Mouse (Mus musculus) forebrain, embryonic 13.5 days (tissue): ENCODE data around the gene Adgrf1. TPM values are rescaled to one million over a fixed set of nuclear protein-coding genes. Genes with fewer than 3 reads are reported as not detected.

ENCODE experiments used
- ATAC-seq: fragments of 200-750 bp; cut with Nextera tagmentation; 2 replicates; pipeline ENCODE4 v1.8.0; 2017
- H3K27ac ChIP-seq: fragments of 300-500 bp; sonication (generic); 2 replicates; pipeline ENCODE4 v1.5.1; 2015; ENCODE audit warnings: inconsistent platforms, mild to moderate bottlenecking, moderate library complexity
- H3K27me3 ChIP-seq: fragments of 300-500 bp; sonication (generic); 2 replicates; pipeline ENCODE4 v1.6.1; 2015; ENCODE audit warnings: mild to moderate bottlenecking, inconsistent platforms
- H3K36me3 ChIP-seq: fragments of 300-500 bp; sonication (generic); 2 replicates; pipeline ENCODE4 v1.6.1; 2015; ENCODE audit warnings: mild to moderate bottlenecking, inconsistent platforms; ENCODE audit not compliant: poor library complexity, severe bottlenecking
- H3K4me1 ChIP-seq: fragments of 300-500 bp; sonication (generic); 2 replicates; pipeline ENCODE4 v1.6.1; 2015; ENCODE audit warnings: inconsistent platforms
- H3K4me2 ChIP-seq: fragments of 300-500 bp; sonication (generic); 2 replicates; pipeline ENCODE4 v1.6.1; 2015; ENCODE audit warnings: inconsistent platforms, mild to moderate bottlenecking, moderate library complexity
- H3K4me3 ChIP-seq: fragments of 300-500 bp; sonication (generic); 2 replicates; pipeline ENCODE4 v1.5.1; 2015; ENCODE audit warnings: mild to moderate bottlenecking, inconsistent platforms
- H3K9ac ChIP-seq: fragments of 300-500 bp; sonication (generic); 2 replicates; pipeline ENCODE4 v1.6.1; 2015; ENCODE audit warnings: mild to moderate bottlenecking, inconsistent platforms
- H3K9me3 ChIP-seq: fragments of 300-500 bp; sonication (generic); replicated peaks from 2 replicates; pipeline ENCODE4 v1.6.1; 2016; ENCODE audit warnings: inconsistent platforms
- WGBS: fragments of 180-500 bp; shearing (Covaris S2); methylation state at CpG from one replicate; pipeline ENCODE4 v1.1.7; 2015; 5-methylcytosine and 5-hydroxymethylcytosine counted together
- polyA plus RNA-seq: library from polyadenylated mRNA; unstranded; fragments of >200 nt; fragmentation: Nextera tagmentation; extraction: Ambion mirVana; gene quantifications from 2 replicates; pipeline ENCODE4 v1.2.1, GENCODE M21; 2015

Adgrf1 gene
- polyA plus RNA-seq, 1 experiment from 2014 or later = not detected

GRCm38 (mm10) chr17:43368171-43368576 is 98.0 kb downstream of the Adgrf1 start:
- H3K36me3 ChIP-seq = no peaks in the 10 kb centered on the region
- no peaks in the 10 kb centered on the region for H3K4me1 ChIP-seq
- no peak overlapping the region for H3K4me2 ChIP-seq
- H3K4me3 ChIP-seq = no peak overlapping the region
- H3K27me3 ChIP-seq = no peaks in the 10 kb centered on the region
- H3K9ac ChIP-seq = no peak overlapping the region
- no peak overlapping the region for H3K27ac ChIP-seq
- no peaks in the 10 kb centered on the region for H3K9me3 ChIP-seq
- WGBS = 64% methylated on average over 5 of the region's 5 CpGs
- ATAC-seq = no peak

- Histone ChIP-seq H3K36me3 (no peaks in the 10 kb centered on the region), H3K9me3 (no peaks in the 10 kb centered on the region), H3K27me3 (no peaks in the 10 kb centered on the region), H3K4me1 (no peaks in the 10 kb centered on the region), H3K4me2 (no peak overlapping the region), H3K4me3 (no peak overlapping the region), H3K9ac (no peak overlapping the region), H3K27ac (no peak overlapping the region)
- WGBS = 64% methylated on average over 4 of the region's 4 CpGs
- ATAC-seq = no peak
These were observed 102.5 kb downstream of the Adgrf1 start for GRCm38 (mm10) chr17:43372604-43373003.

- Histone ChIP-seq H3K4me3 (no peak overlapping the region), H3K9ac (no peak overlapping the region), H3K9me3 (no peaks in the 10 kb centered on the region), H3K4me1 (no peaks in the 10 kb centered on the region), H3K27me3 (no peaks in the 10 kb centered on the region), H3K27ac (no peak overlapping the region), H3K4me2 (no peak overlapping the region), H3K36me3 (no peaks in the 10 kb centered on the region)
- no peak for ATAC-seq
- 55% methylated on average over 4 of the region's 4 CpGs for WGBS
These were observed 103.9 kb downstream of the Adgrf1 start for GRCm38 (mm10) chr17:43374020-43374419.

Other genes with a start within 250 kb of the Adgrf1 start
- 5.5 and 6.6 TPM in 2 replicates for gene Adgrf5, start 90.1 kb downstream of the Adgrf1 start, polyA plus RNA-seq
- 0.05 TPM in 1 of 2 replicates, not detected in the other for gene Mep1a, start 232.5 kb downstream of the Adgrf1 start, polyA plus RNA-seq